Mouse (Mus musculus) ovary, postnatal 14 days (tissue): ENCODE results near the gene Clstn3.
"Not testable (repeated sequence)": the region's sequence is repeated elsewhere in the genome, so short reads cannot be mapped to it uniquely, and the experiment has no call there.

ENCODE experiments used
- DNase-seq: peaks from one replicate; pipeline ENCODE4 v3.0.0; 2022; ENCODE audit warnings: low spot score

Clstn3 gene

GRCm38 (mm10) chr6:124448959-124449667, 15.5 kb downstream of the Clstn3 start:
- DNase-seq, result no peak

DNA sequence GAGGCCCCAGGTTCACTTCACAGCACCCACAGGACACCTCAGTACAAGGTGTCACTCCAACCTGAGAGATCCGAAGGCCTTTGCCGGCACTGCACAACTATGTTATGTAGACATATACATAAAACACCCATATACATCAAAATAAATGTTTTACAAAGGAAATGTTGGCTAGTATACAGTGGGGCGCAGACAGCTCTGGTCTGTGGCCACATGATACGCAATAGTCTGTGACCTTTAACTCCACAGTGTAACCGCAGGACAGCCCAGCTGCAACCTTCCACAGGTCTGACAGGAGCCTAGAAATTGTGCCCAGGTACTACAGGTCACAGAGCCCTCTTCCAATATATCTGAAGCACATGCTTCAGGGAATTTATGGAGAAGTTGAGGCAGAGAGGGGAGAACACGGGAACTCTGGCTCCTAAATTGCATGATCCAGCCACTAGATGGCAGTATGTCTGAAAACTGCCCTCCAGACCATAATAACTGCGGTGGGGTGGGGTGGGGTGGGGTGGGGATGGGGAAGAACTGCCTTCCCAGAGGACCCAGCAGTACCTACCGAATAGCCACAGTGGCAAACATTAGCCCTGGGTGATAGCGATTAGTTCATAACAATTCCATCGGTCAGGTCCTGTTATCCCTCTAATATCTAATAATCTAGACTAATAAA, 16.3 kb downstream of the Clstn3 start:
- DNase-seq, result no peak

DNA sequence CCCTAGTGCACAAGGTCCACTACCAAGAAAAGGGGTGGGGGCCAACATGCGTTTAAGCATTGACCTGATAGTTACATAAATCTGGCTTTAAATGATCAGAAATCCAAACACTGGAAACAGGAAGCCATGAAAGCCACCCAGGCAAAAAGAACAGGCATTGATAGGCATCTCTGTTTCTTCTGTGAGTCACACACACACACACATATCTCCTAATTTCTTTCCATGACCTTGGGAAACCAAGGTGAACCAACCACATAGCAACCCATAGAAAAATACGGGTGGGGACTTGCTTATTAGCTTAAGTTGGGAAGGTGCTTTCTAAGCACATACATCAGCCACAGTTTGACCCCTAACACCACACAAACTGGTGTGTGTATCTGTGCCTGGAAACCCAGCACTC, 17.2 kb downstream of the Clstn3 start:
- no peak for DNase-seq

- DNase-seq, result no peak
Observed at GRCm38 (mm10) chr6:124446459-124446858, 18.1 kb downstream of the Clstn3 start.

DNA sequence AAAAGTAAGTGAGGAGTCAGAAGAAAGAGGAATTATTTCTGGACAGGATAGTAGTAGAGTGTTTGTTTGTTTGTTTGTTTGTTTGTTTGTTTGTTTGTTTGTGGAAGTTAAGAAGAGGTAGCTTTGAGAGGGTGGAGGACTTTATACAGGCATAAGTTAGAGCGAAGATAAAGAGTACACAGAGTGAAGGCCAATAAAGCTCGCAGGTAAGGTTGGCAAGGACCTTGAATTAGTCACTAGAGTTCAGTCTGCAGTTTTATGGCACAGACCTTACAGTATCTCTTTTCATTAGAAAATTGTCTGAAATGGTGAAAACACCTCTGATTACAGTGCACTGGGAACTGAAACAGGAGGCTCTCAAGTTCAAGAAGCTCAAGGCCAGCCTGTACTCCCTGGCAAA, 18.6 kb downstream of the Clstn3 start:
- DNase-seq, result no peak

DNA sequence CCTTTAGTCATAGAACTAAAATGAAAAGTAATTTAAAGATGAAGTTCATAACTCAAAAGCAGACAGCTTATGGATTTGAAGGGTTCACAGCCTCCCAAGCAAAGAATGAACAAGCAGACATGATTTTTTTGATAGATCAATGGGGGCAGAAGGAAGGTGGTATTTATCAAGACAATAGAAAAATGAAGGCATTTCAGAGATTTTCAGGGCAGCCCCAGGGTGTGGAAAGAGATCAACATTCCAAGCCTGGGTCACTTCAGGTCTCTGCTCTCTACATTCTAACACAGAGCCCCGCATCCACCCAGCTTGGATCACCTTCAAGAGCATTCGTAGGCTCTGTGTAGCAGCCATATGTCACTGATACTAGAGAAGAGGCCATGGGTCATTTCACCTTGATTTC, 21.3 kb downstream of the Clstn3 start:
- DNase-seq, result no peak

- DNase-seq, result no peak
Observed at GRCm38 (mm10) chr6:124436245-124436644, 28.3 kb downstream of the Clstn3 start.

DNA sequence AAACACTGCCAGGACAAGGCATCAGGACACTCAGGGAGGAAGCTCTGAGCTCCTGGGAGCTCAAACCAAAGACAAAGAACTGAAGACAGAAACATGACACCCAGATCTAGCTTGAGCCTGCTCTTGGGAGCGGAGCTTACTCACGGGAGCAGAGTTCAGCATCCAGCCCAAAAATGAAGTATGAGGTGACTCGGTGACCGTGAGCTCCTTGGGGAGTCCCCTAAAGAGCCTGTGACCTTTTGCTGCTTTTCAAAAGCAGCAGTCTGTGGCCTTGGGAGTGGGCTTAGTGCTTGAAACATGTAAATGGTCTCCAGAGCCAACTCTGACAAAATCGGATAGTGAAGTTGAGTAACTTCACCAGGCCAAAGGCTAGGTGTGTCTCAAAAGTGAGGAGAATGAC, 29.4 kb downstream of the Clstn3 start:
- no peak for DNase-seq

GRCm38 (mm10) chr6:124433688-124434324, 30.8 kb downstream of the Clstn3 start:
- no peak for DNase-seq

GRCm38 (mm10) chr6:124430784-124431495, 33.7 kb downstream of the Clstn3 start:
- no peak for DNase-seq

GRCm38 (mm10) chr6:124430379-124430778, 34.2 kb downstream of the Clstn3 start:
- DNase-seq, result no peak

DNA sequence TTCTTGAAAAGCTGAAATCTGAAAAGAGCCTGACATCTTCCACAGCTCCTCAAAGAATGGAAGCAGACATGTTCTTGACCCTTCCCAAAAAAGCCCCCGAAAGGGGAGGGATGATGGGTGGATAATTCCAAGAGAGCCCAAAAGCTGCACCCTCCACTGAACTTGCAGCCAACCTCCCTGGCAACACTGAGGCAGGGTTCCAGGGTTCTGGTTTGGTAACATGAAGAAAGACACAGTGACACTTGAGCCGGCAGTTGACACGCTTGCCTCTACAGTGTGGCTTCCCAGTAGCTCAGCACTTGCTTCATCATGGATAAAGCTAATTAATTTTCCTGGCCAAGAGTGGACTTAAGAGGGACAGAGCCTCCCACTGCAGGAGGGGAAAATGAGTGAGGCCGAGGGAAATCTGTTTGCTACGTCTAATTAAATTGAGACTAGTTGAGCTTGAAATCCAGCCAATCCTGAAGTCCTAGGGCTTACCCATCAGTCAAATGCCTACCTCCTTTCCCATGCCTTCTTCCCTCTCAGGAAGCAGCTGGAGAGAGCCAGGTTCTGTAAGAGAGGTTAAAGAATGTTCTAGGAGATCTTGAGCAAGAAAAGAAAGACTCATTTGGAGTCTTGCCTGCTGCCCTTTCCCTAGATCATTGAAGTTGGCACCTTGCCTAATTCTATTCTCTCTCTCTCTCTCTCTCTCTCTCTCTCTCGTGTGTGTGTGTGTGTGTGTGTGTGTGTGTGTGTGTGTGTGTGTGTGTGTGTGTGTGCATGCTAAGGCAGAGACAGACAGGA, 36.6 kb downstream of the Clstn3 start:
- DNase-seq, result no peak

- DNase-seq, result no peak
Observed at GRCm38 (mm10) chr6:124427289-124427688, 37.3 kb downstream of the Clstn3 start.

GRCm38 (mm10) chr6:124426604-124427003, 38.0 kb downstream of the Clstn3 start:
- no peak for DNase-seq

- DNase-seq, result no peak
Observed at GRCm38 (mm10) chr6:124425523-124425922, 39.1 kb downstream of the Clstn3 start.

GRCm38 (mm10) chr6:124425042-124425441, 39.6 kb downstream of the Clstn3 start:
- not testable (repeated sequence) for DNase-seq

DNA sequence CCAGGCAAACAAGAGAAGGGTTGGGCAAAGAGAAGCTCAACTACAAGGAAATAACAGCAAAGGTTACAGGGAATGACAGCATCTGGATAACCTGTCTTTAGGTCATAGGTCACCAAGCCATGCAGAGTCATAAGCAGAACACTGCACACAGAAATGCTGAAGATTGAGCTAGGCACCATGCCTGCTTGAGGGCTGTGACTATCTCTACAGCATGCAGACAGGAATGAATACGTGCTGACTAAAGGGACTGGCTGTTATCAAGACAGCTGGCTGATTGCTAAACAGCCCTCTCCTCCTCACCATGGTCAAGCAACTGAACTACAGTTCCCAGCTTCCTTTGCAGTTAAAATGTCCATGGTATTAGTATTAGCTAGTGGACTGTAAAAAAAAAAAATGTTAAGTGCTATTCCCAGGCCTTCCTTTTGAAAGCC, 40.5 kb downstream of the Clstn3 start:
- DNase-seq, result no peak

- DNase-seq, result no peak
Observed at GRCm38 (mm10) chr6:124418686-124419085, 45.9 kb downstream of the Clstn3 start.

- DNase-seq, result peak; percentile 71
Observed at GRCm38 (mm10) chr6:124415347-124416088, 49.1 kb downstream of the Clstn3 start.

DNA sequence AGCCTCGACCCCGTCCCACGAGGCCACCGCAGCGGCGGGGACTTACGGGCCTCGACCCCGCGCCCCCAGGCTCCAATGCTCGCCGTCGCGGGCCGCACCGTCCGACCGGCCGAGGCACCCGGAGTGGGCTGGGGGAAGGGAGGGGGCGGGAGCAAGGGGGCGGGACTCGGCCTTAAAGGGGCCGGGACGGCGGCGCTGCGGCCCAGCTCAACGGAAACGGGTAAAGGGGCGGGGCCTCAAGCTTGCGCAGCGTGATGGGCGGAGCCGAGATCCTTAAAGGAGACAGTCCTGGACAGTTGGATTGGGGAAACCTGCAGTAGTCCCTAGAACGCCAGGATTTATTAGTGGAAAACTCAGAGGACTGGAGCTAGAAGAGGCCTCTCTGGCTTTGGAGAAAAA, 49.7 kb downstream of the Clstn3 start, which contains the start of gene Pex5:
TSS of gene Pex5 (minus strand) at position 141 of the 399 bp plus-strand sequence.
- DNase-seq, result peak; percentile 90
